Mouse (Mus musculus): ENCODE results near the gene Ltbp3. TPM values are rescaled to one million over a fixed set of nuclear protein-coding genes. Genes with fewer than 3 reads are reported as not detected.

The Ltbp3 gene
- total RNA-seq, 2 experiments from 2014 or later = 32.4 to 44.6 TPM

DNA sequence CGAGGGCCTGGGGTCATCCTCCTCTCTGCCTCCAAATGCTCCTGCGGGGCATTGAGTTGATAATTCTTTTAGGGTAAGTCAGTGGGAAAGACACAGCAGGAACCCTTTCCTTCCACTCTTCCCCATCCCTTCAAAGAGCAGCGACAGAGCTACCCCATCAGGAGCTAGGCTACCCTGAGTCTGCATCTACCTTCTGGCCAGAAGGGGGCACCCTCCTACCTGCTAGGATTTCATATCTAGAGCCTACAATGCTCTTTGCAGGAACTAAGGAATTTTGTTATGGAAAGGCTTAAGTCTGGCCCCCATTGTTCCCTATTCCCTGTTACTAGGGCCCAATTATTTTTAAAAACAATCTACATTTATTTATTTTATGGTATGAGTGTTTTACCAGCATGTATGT is 29.5 kb upstream of the Ltbp3 start:
- intact Hi-C loops (cut with DNase I) = loop anchor here (1.0 kb wide), 2 partner anchors 16 to 69 kb away; no protein-coding TSS in a partner anchor
- TF ChIP-seq CTCF (IDR thresholded peaks at IDR 0.05) = peak; percentile 92
- DNase-seq = peak; percentile 82
- Histone ChIP-seq H3K27ac (peak overlapping the region; percentile 84), H3K4me3 (peak overlapping the region; percentile 62; the same call in 1 of the 2 replicates)

DNA sequence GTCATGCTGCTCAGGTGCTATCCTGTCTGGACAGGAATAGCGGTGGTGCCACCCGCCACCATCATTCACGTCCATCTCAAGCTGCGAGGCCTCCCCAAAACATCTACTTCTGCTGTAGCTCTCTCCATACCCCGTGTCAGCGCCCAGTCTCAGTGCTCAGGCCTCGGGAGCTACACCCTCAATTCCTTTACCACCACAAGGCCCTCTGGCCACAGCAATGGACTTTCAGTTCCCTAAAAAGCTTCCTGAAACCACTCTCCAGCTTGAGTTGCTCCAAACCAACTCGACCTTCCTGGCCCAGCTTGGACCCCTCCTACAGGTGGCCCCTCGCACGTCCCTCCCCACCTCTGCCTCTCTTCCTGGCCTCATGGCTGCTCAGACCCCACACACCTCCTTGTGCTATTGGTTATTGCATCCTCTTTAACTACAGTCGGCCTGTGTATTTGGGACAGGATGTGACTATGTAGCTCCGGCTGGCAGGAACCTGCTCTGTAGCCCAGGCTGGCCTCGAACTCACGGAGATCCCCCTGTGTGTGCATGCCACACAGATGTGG is 28.7 kb upstream of the Ltbp3 start:
- DNase-seq = no peak
- peak overlapping the region; percentile 62; the same call in 1 of the 2 replicates for H3K4me3 ChIP-seq
- no peak for TF ChIP-seq CTCF (IDR thresholded peaks at IDR 0.05)
- intact Hi-C loops (cut with DNase I) = loop anchor here (1.0 kb wide), 2 partner anchors 15 to 68 kb away; no protein-coding TSS in a partner anchor
- H3K27ac ChIP-seq = peak overlapping the region; percentile 84

DNA sequence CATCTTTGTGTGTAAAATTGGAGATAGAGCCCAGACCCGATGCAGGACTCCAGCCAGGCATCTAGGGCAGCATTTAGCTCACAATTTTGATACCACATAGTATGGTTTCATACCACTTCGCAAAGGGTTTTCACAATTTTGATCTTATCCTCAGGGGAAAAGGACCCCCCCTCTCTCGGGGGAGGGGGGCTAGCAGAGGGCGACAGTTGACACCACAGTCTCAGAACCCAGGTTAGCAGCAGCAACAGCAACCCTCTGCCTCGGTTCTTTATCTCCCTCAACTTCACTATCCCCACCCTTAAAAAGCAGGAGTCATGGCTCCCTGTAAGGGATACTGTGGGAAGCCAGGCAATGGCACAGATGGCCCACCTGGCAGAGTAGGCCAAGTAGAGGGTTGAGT is 27.4 kb upstream of the Ltbp3 start:
- H3K4me3 ChIP-seq = peak overlapping the region; percentile 62
- H3K27ac ChIP-seq = peak overlapping the region; percentile 84
- intact Hi-C loops (cut with DNase I) = loop anchor here (1.0 kb wide), 1 partner anchor 11 kb away; no protein-coding TSS in a partner anchor
- TF ChIP-seq CTCF (IDR thresholded peaks at IDR 0.05) = no peak
- no peak for DNase-seq

DNA sequence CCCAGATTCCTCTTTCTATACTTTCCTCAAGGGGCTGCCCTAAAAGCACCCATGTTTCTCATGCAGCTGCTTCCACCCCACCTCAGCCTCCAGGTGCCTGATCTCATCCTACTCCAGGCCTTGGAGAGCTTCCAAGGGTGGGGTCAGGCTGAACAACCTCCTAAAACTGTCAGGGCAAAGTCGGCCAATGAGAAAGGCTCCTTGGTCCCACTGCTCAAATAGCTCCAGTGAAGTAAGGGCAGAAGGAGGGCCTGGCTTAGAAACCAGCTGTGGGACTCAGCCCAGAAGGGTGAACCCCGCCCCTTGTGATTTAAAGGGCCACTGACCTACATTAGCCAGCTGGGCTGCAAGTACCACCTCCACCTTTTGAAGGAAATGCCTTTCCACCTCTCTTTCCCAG is 27.0 kb upstream of the Ltbp3 start:
- intact Hi-C loops (cut with DNase I) = loop anchor here (1.0 kb wide), 1 partner anchor 11 kb away; no protein-coding TSS in a partner anchor
- TF ChIP-seq CTCF (IDR thresholded peaks at IDR 0.05) = no peak
- Histone ChIP-seq H3K4me3 (peak overlapping the region; percentile 62), H3K27ac (peak overlapping the region; percentile 84)
- peak; percentile 92 for DNase-seq

DNA sequence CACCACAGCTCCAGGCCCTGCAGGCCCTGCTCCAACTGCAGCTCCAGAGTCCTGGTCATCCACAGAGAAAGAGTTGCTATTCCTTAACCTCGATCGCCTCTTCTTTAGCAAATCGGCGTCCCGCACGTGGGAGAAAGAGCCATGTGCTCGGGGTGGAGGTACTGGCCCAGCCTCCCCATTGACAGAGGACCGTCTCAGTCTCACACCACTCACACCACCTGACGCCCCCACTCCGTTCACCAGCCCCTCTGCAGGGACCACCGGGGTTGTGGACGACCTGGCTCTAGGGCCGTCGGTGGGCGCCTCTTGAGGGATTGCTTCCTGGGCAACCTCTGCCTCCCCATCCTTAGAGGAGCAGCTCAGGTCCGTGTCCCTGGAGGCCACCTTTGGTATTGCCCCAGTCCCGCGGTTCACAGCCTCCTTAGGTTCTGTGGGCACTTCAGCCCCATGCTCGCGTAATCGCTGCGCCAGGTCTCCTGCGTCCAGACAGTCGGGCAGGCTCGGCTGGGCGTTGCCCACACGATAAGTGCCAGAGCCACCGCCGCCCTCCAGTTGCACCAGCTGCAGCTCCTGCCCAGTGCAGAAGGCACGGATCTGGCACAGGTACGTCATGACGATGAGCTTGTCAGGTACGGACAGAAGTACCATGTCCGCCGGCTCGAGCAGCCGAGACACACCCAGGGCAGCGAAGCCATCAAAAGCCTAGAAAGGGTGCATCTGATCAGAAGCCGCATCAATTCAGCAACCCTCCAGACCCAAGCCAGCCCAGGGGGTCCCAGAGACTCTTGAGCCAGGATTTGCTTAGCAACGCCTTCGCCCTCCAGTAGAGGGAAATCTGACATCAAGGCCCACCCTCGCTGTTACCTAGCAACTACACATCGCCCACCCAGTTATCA is 24.7 kb upstream of the Ltbp3 start:
- intact Hi-C loops (cut with DNase I) = no loop called here
- Histone ChIP-seq H3K4me3 (peak overlapping the region; percentile 15), H3K27ac (peak overlapping the region; percentile 84)
- peak; percentile 54 for DNase-seq
- peak; percentile 37 for TF ChIP-seq CTCF (IDR thresholded peaks at IDR 0.05)

DNA sequence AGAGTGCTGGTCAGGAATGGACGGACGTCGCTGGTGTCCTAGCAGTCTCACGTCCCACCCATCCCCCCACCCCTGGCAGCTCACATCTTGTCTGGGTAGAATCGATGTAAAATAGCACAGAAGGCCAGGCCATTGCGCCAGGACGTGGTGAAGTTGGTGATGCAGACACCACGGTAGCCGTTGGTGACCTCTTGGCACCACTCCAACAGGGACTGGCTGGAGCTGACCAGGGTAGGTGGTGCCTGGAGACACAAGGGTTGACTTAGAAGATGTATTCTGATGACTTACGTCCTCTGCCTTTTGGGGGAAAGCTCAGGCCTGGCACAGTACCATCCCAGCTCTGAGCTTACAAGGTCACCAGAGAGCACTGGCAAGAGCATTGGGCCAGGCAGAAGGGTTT is 23.7 kb upstream of the Ltbp3 start:
- DNase-seq = no peak
- peak overlapping the region; percentile 84 for H3K27ac ChIP-seq
- TF ChIP-seq CTCF (IDR thresholded peaks at IDR 0.05) = no peak
- H3K4me3 ChIP-seq = no peak overlapping the region
- intact Hi-C loops (cut with DNase I) = no loop called here

DNA sequence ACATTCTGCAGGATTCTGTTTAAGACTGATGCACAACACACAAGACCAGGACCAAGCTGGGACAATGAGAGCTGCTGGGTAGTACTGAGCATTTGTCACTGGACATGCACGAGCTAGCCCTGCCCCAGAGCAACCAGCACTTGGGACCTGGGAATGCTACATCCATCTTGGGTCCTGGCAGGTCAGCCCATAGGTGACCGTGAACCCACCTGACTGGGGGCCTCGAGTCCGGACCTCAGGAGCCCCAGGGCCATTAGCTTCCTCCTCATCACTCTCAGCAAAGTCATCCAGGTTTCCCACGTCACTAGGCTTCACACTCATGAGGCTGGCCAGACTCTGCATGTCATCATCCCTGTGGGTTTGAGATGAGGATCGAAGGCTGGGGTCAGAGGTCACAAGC is 19.5 kb upstream of the Ltbp3 start:
- intact Hi-C loops (cut with DNase I) = no loop called here
- TF ChIP-seq CTCF (IDR thresholded peaks at IDR 0.05) = no peak
- Histone ChIP-seq H3K27ac (no peak overlapping the region), H3K4me3 (no peak overlapping the region)
- no peak for DNase-seq

DNA sequence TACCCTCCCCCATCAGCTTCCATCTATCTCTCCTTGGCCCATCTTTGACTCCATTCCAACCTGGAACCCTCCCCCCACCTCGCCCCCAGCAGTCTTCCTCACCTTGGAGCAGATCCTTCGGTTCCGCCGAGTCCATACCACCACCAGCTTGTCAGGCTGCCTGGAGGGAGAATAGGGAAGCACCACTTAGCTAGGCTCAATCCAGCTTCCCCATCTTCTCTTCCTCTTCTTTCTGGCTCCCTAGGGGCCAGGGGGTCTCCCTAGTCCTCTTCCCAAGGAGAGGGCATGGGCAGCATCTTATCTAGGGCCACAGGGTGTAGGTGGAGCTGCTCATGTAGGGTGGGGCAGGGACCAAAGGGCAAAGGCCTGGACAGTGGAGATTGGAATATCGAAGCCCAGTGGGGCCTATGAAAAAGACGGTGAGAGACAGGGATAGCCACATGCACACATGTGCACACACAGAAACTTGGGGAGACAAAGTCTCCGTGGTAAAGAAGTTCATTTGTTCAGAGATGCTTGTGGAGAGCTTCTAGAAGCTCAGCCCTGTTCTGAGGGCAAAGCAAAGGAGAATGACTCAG is 17.8 kb upstream of the Ltbp3 start:
- no peak for DNase-seq
- TF ChIP-seq CTCF (IDR thresholded peaks at IDR 0.05) = no peak
- peak overlapping the region; percentile 95 for H3K27ac ChIP-seq
- intact Hi-C loops (cut with DNase I) = no loop called here
- peak overlapping the region; percentile 80 for H3K4me3 ChIP-seq

DNA sequence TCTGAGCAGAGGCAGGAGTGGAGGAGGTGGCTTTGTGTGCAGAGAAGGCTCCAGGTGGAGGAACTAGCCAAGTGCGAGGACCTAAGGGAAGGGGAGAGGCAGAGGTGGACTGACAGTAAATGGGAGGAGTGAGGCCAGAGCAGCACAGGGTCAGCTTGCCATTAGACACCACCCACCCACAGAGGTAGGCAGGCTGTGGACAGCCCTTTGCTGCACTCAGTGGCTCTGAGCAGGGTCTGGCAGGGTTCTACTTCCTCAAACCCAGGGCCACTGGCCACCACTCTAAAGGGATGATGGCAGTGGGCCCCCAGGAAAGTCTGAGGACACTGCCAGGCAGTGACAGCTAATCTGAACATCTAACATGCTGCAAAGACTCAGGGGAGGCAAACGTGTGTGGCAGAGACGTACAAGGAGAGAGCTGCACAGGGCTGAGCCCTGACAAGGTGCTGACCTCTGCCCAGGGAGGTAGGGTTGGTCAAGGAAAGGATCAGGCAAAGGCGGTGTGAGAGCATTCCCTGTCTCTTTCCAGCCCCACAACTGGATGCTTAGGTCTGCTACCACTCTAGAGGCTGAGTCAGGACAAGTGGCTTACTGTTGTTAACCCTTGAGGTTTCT is 16.7 kb upstream of the Ltbp3 start:
- intact Hi-C loops (cut with DNase I) = loop anchor here (1.0 kb wide), 1 partner anchor 11 kb away; no protein-coding TSS in a partner anchor
- DNase-seq = no peak
- Histone ChIP-seq H3K27ac (peak overlapping the region; percentile 95), H3K4me3 (peak overlapping the region; percentile 80)
- no peak for TF ChIP-seq CTCF (IDR thresholded peaks at IDR 0.05)

DNA sequence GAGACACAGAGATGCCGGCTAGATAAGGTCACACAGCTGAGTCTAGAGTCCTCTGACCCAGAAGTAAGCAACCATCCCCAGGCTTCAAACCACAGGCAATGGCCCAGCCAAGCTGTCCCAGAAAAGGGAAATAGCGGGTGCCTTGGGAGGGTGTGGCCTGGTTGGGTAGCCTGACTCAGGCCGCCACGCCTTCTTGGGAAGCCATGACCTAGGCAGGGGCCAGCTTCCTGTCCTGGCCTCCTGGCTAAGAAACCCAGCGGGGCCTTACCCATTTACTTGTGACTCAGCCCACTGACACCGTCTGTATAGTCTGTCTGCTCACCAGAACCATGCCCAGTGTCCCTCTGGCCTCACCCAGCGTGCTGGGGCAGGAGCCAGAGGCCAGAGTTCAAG is 16.2 kb upstream of the Ltbp3 start:
- TF ChIP-seq CTCF (IDR thresholded peaks at IDR 0.05) = no peak
- Histone ChIP-seq H3K4me3 (peak overlapping the region; percentile 80), H3K27ac (peak overlapping the region; percentile 95)
- DNase-seq = peak; percentile 95
- intact Hi-C loops (cut with DNase I) = loop anchor here (1.0 kb wide), 1 partner anchor 11 kb away; no protein-coding TSS in a partner anchor

DNA sequence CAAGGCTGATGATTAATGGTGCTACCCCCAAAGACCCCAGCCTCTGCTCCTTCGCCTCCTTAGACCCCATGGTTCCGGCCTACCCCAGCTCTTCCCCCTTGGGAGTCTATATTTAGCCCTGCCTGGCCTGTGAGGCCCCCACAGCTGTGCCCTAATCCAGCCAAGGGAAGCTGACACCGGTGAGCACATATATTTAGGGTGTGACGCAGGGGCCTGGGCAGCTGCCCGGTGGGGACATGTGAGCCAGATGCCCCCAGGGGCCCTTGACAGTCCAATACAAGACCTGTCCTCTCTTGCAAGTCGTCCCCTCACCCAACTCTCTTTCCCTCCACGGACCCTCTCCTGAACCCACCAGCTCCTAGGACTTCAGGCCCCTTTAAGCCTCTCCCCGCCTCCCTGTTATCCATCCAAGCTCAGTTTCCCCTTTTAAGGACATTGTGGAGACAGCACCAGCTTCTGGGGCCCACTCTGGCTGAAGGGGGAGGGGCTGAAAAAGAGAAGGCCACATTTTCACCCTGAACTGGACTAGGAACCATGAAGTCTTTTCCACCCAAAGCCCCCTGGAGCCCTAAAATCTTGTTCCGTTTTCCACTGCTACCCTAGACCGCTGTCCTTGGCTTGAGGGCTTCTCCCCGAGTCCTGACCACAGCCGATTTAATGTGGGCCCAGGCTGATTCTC is 15.5 kb upstream of the Ltbp3 start:
- H3K4me3 ChIP-seq = peak overlapping the region; percentile 80
- DNase-seq = peak; percentile 95
- TF ChIP-seq CTCF (IDR thresholded peaks at IDR 0.05) = no peak
- H3K27ac ChIP-seq = peak overlapping the region; percentile 95
- intact Hi-C loops (cut with DNase I) = no loop called here
